Mouse (Mus musculus) gastrocnemius, postnatal 10 days (tissue): ENCODE measurements around the gene Plxnb3. TPM values are rescaled to one million over a fixed set of nuclear protein-coding genes. Genes with fewer than 3 reads are reported as not detected.
"Not testable (repeated sequence)": the region's sequence is repeated elsewhere in the genome, so short reads cannot be mapped to it uniquely, and the experiment has no call there.

Experiments
- DNase-seq: peaks from one replicate; pipeline ENCODE4 v3.0.0; 2021; ENCODE audit warnings: mixed read lengths
- long read RNA-seq, 2 experiments: library from polyadenylated mRNA; stranded (forward); transcript quantifications; one replicate each; pipeline ENCODE4 v2.0.0; 2021
- total RNA-seq, 2 experiments: library from RNA; stranded (reverse); gene quantifications; 2 replicates each; pipeline ENCODE4 v1.2.3; 2021

Plxnb3 gene
- 1 to 10 TPM; 1.7 to 2.2 TPM for total RNA-seq
- long read RNA-seq, experiment 1, partial matches to known transcripts = 2 of 2 reads
- long read RNA-seq, experiment 1, other reads (novel, unspliced or antisense) = 0 of 2 reads
- long read RNA-seq, experiment 2, partial matches to known transcripts = 3 of 4 reads
- long read RNA-seq, experiment 2, other reads (novel, unspliced or antisense) = 1 of 4 reads

DNA sequence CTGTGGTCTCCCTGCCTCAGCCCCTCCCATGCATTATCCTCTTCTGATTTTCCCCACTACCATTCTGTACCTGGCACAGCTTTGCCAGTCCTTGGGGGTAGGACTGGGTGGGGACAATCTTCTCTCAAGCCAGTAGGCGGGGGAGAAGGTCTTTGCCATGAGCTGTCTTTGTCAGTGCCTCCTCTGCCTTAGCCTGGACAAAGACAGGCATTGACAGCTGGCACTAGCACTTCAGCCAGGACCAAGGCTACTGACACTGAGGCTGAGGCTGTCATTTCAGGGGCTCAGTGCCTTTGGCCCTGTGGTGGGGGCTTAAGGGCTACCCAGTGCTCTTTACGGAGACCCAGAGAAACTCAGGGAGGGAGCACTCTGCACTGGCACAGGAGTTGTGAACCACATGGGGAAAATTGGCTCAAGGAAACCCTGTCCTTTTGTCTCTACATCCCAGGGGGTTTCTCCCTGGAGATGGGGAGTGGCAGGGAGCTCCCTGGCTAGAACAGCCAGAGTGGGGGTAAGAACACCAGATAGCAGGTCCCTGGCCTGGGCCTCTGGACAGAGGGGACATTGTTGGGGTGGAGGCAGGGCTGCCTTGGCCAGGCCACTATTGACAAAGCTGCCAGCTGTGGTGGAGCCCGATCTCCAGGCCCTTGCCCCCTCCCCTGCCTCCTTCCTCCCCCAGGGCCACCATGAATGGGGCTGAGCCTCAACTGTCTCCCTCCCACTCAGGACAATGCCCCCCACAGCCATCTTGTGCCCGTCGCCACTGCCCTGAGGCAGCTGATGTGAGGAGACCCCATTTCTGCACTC lies at the start of gene Plxnb3:
Gene Plxnb3, plus strand, starts transcription at position 757 of the 807 bp plus-strand sequence.
- DNase-seq = no peak

DNA sequence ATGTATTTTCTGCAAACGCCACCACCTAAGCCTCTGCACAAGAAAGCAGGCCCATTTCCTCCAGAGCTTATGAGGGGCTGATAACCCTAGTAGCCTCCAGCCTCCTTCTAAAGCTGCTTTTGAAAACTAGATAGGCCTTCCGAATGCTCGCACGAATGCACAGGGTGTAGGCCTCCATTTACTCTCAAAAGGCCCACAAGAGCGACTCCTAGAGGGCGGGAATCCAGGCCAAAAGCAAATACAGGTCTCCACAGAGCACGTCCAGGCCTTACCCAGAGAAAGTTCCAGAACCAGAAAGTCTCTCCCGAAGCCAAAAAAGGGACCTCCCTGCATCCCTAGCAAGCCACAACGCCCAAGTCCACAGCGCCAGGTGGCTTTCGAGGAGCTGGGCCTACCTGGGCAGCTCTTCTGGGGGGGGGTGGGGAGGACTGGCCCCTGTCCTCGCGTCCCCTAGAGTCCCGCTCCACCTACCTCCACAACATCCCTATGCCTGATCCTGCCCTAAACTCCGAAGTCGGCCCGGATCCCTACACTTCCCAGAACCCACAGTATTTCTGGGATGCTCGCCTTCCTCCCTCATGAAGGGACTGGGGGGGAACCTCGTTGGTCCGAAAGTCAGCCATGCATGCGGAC lies 41.3 kb upstream of the Plxnb3 start:
- DNase-seq = peak; percentile 21

DNA sequence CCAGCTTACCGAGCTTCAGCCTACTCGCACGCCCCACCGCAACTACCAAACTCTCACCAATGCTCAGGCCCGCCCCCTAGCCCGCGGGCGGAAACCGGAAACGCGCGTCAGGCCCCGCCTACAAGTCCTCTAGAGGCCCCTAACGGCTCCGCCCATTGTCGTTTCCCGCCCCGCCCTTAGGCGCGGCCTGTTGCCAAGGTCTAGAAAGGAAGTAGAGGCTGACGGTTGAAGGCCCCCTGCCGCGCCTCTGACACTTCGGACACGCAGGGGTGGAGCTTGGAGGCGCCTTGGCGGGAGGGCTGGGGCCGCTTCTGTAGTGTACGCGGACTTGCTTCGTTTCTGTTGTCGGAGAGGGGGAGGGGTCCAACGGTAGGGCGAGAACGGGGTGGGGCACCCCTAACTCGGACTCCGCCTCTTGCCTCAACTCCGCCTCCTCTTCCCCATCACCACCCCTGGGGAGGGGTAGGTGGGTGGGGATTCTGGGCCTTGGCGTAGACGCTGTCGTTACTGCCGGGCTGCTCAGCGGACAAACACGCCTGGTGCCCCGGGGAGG lies 40.7 kb upstream of the Plxnb3 start, which contains the start of the genes Bcap31 and Abcd1:
Gene Bcap31, minus strand, starts transcription at position 67 of the 553 bp plus-strand sequence.
Gene Abcd1, plus strand, starts transcription at position 489 of the 553 bp plus-strand sequence.
- DNase-seq = peak; percentile 90

DNA sequence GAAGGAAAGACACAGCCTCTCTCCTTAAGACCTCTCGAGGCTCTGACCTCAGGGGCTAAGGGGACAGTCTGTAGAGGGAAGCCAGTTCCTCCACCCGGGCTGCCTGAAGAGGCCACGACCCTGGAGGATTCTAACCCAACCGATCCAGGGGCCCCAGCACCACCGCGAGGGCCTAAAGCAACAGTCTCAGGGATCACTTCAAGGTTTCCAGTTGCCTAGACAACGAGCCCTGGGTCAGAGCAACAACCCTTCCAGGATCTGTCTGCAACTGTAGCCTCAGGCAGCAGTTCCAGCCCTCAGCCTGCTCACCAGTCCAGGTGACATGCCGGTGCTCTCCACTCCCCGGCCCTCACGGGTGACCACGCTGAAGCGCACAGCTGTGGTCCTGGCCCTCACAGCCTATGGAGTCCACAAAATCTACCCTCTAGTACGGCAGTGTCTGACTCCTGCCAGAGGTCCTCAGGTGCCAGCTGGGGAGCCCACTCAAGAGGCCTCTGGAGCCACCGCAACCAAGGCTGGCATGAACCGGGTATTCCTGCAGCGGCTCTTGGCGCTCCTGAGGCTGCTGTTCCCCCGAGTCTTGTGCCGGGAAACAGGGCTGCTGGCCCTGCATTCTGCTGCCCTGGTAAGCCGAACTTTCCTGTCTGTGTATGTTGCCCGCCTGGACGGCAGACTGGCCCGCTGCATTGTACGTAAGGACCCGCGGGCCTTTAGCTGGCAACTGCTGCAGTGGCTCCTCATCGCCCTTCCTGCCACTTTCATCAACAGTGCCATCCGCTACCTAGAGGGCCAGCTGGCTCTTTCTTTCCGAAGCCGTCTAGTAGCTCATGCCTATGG lies 40.0 kb upstream of the Plxnb3 start:
- peak; percentile 5 for DNase-seq

DNA sequence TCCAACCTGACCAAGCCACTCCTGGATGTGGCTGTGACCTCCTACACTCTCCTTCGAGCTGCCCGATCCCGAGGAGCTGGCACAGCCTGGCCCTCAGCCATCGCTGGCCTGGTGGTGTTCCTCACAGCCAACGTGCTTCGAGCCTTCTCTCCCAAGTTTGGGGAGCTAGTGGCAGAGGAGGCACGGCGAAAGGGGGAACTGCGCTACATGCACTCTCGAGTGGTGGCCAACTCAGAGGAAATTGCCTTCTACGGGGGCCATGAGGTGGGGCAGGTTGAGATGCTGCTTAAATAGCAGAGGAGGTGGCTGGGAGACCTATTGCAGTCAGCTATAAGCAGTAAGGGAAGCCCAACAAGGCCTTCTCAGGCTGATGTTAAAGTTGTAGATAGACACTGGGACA lies 39.2 kb upstream of the Plxnb3 start:
- DNase-seq = peak; percentile 15

DNA sequence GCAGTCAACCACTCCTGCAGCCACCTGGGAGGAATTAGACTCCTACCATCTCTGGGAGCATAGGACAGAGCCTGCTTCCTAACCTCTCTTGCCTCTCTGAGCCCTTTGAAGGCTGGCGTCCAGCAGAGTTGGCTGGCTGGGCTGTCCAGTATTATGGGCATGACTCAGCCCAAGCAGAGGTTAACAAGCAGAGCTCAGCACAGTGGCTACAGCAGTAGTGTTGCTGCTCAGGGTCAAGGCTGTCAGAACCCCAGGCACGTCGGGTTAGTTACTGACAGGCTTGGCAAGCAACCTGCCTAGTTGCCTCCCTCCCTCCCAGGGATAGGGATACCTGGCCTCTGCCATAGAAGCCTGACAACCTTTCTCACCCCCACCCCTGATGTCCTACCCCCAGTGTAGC lies 38.6 kb upstream of the Plxnb3 start:
- peak; percentile 30 for DNase-seq

DNA sequence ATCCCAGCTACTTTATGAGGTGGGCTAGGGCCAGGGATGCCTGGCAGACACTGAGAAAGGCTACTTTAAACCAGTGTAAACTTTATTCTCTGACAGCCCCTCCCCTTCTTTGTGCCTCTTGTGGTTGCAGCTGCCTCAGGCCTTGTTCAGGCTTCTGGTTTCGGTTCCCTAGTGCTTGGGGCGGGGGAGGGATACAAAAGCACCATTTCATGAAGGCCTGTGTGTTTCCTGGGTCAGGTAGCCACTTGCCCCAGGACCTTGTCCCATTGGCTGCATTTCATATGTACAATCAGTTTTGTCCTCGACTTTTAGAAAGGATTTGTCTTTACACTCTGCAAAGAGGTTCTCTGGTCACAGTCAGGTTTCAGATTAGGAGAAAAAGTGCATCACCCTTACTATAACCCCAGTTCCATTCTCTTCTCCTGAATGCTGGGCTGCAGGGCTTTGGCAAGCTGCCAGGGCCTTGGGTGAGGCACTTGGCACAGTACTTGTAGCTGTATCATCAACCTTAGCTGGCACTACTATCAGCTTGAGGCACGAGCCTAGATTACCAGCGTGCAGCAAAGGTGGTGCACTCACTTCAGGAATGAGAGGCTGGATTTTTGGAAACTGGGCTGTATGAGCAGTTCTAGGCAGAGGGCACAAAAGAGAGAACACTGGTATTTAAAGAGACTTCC lies 38.1 kb upstream of the Plxnb3 start:
- peak; percentile 38 for DNase-seq

DNA sequence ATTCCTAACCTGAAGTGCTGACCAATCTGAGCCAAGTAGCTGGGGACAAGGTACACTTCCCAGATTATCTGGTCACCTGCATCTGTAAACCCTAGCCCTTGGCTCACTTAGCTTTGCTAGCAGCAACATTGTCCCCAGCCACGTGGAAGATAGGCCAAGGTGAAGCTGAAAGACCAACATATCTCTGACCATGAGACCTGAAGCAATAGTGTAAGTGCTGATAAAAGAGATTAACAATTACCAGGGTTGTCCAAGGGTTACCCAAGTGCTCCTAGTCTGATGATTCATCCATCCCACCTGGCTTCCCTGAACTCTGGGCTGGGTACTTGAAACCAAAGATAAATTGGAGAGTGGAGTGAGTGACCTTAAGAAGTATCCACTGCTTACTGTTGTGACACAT lies 26.0 kb upstream of the Plxnb3 start:
- DNase-seq = no peak

DNA sequence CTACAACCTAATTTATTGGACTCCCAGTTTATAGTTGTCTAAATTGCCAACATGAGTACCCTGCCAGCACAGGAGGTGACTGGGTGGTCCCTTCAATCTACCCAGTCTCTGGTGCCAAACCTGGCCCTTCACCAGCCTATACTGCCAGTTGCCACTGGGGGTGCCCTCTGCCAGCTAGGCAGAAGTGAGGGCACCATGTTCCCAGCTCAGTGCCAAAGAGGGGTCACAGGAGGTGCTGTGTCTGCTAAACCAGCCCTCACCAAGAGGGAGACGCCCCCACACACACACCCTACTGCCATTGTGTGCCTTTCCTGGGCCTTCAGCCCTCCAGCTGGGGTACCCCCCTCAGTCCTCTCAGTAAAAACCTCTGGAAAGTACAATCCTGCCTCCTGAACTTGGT lies 18.7 kb upstream of the Plxnb3 start:
- DNase-seq = no peak

DNA sequence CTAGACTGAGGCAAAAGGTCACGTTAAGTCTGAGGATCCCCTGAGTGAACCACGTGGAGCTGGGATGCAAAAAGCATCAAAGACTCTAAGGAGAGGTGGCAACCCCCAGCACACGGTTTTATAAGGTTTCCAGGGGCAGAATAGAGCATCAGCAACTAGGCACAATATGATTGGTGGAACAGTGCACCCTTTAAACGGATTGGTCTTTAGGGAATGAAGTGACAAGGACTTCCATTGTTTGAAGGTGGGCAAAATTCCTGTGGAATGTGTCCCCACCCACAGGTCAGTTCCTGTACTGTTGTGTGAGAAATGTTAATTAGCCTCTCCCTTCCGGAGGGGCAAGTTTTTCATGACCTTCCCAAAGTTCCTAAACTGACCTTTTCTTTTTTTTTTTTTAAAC lies 17.7 kb upstream of the Plxnb3 start:
- DNase-seq = no peak

DNA sequence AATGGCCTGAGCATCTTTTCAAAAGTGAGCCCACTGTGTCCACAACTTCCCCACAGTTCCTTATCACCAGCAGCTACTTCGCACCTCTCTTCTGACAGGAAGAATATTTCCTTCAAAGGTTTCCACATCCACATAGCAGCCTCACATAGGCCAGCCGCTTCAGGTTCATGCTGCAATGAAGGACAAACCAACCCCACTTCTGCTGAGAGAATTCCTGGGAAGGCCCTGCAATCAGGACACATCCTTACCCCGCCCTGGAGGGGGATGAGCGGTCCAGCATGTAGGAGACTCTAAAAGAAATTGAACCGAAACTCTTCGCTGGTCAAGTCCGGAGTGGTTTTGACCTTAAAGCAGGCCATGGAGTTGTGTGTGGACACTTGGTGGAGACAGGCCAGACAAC lies 17.0 kb upstream of the Plxnb3 start:
- not testable (repeated sequence) for DNase-seq

DNA sequence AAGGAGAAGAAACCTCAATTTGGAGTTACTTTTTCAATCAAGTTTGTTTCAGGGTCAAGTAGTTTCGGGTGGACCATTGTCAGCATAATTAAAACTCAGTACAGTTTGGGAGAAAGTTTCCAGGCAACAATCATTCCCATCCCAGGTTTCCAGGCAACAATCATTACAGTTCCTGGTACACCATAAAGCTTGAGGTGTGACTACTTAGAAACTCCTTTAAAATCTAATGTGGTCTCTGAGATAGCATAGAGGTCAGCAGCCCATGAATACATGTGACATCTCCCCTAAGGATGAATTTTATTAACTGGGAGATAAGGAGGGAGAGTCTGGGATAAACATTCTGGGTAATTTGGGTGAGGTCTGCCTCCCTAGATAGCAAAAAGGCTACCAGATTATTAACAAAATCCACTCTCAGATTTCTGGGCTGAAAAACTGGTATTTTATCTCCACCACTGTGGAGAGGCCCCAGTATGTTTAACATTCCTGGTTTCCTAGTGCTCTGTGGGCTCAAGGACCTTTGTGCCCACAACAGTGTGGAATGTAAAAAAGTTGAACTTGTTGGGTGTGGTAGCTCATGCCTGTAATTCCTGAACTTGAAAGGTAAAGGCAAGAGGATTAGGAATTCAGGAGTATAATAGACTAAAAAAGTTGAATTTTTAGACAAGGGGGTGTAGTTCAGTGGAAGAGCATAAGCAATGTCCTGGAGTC lies 12.0 kb upstream of the Plxnb3 start:
- no peak for DNase-seq

DNA sequence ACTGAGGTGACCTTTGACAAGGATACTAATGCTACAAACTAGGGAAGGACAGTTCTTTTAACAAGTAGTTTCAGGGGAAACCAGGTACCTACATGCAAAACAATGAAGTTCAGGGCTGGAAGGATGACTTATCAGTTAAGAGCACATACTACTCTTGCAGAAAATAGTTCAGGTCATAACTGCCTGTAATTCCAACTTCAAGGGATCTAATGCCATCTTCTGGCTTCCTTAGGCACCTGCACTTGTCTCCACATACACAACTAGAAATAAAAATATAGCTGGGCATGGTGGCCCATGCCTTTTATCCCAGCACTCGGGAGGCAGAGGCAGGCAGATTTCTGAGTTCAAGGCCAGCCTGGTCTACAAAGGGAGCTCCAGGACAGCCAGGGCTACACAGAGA lies 7.9 kb upstream of the Plxnb3 start:
- DNase-seq = no peak

DNA sequence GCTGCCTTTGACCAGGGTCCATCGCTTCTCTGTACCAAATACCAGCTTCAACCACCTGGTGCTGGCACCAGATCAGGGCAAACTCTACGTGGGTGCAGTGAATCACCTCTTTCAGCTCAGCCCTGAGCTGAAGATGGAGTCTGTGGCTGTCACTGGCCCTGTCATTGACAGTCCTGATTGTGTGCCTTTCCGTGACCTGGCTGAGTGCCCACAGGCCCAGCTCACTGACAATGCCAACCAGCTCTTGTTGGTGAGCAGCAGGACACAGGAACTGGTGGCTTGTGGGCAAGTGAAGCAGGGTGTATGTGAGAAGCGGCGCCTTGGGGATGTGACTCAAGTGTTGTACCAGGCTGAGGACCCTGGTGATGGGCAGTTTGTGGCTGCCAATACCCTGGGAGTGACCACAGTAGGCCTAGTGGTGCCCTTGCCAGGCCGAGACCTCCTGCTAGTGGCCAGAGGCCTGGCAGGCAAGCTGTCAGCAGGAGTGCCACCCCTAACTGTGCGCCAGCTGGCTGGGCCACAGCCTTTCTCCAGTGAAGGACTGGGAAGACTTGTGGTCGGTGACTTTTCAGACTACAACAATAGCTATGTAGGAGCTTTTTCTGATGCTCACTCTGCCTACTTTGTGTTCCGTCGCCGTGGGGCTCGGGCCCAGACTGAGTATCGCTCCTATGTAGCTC lies 1.9 kb downstream of the Plxnb3 start:
- DNase-seq = peak; percentile 18

DNA sequence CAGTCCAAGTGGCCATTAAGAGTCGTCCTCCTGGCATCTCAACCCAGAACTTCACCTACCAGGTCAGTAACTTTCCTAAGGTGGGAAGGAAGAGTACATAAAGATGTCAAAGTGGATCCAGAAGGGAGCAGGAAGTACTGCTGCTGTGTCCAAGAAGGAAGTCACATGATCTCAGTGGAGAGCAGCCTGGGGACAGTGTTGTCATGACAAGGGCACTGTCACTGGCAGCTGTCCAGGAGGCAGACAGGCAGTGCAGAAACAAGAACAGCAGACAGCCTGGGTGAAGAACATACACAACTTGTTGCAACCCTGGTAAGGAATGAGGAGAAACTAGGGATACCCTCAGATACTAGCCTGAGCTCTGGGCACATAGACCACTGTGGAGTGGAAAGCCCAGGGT lies 8.4 kb downstream of the Plxnb3 start:
- DNase-seq = peak; percentile 47

DNA sequence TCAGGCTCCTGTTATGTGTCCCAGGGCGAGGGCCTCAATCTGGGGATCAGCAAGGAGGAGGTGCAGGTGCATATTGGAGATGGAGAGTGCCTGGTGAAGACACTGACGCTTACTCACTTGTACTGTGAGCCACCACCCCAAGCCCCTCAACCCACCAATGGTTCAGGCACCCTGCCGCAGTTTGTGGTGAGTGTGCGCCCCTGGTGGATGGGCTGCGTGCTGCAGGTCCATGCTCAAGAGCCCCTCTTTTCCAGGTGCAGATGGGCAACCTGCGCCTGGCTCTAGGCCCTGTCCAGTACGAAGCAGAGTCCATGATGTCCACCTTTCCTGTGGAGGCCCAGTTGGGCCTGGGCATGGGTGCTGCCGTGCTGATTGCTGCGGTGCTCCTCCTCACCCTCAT lies 10.4 kb downstream of the Plxnb3 start:
- DNase-seq = peak; percentile 20

DNA sequence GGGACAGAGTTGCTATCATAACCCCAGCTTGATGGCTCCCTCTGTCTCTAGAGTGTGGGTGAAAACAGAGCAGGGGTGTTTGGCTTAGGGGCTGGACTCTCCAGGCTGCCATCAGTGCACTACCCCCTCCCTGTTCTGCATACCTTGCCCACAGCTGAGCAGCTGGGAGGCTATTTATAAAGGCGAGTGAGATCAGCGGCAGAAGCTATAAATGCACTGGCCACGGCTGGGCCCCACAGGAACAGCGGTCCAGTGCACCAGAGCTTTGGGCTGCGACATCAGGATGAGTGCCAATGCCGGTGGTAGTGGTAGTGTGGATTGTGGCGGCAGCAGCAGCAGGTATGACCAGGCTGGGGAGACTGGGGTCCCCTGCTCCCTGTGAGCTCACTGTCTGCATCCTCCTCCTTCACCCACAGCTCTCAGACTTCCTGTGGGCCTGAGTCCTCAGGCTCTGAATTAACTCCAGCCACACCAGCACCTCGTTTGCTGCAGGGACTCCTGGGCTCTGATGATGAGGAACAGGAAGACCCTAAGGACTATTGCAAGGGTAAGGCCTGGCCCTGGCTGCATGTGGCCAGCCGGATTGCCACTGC lies 17.4 kb downstream of the Plxnb3 start, which contains the start of gene Srpk3:
Gene Srpk3, plus strand, starts transcription at position 238 of the 593 bp plus-strand sequence.
- DNase-seq = peak; percentile 41

DNA sequence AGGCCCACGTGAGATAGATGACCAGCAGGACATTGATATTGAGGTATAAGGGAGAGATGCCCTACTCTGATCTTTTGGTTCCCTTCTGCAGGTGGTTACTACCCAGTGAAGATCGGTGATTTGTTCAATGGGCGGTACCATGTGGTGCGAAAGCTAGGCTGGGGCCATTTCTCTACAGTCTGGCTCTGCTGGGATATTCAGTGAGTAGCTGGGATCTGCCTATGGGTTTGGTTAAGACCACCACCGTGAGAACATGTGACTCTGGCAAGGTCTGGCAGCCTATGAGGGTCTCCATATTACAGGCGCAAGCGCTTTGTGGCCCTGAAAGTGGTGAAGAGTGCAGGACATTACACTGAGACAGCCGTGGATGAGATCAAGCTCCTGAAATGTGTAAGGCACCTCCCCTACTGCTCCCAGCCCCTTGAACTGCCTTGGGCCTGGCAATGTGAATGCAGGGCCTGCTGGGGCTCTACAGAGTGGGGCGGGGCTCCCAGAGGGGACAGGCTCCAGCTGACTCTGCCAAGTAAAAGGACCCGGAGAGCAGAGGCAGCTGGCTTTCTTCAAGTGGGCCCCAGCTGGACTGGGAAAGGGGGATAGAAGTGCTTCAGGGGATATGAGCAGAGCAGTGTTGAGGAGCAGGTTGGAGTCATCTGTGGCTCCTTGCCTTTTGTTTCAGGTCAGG lies 18.1 kb downstream of the Plxnb3 start:
- no peak for DNase-seq

DNA sequence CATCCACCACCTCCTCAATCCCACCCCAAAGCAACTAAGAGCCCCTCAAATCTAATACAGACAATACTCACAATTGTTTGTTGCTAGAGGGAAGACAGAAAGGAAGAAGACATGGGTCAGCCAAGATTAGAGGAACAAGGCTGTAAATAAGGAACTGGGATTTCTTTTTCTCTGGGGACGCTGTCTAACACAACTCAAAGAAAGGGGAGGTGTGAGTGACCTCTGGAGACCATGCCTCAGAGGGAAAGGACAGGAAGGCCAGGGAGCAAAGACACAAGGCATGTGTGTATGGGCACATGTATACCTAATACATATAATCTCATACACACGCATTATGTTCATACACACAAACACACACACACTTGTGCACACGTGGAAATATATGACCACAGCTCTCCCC lies 25.3 kb downstream of the Plxnb3 start:
- DNase-seq = no peak
